10 mouse cellular contexts compared by ENCODE assay signal in genomic region chr19:53194751-53195520, GRCm38 (mm10). TPM values are rescaled to one million over a fixed set of nuclear protein-coding genes. Genes with fewer than 3 reads are reported as not detected.
DNase-seq lines count a peak whose midpoint lies in the region; ATAC-seq and TF ChIP-seq lines count a peak whose summit lies in the region.
"Had no signal": no experiment of that assay in that cellular context is flagged by ENCODE, and none has a peak within 500 bp of the region (broad histone marks: within the 10 kb centered on the region; RNA-seq: fewer than 3 reads in every experiment).

No protein-coding gene starts in this region.

- H3K27ac ChIP-seq in heart, adult 2 months = peak overlapping the region; percentile 89
- peak overlapping the region; percentile 83 for H3K27ac ChIP-seq in liver, embryonic 16.5 days (ENCODE audit: low read length)

- intact Hi-C loops in heart, adult 2 months (cut with DNase I) = loop anchor here (5.0 kb wide), 3 partner anchors 32 to 117 kb away; partner anchors contain the start of genes Add3 and Mxi1

- H3K4me2 ChIP-seq in liver, embryonic 16.5 days (ENCODE audit: low read depth, low read length) = peak overlapping the region; percentile 53

- H3K27me3 ChIP-seq in heart, adult 2 months (ENCODE audit: control insufficient read depth, insufficient read depth, low read length) = no peaks in the 10 kb centered on the region
- H3K27me3 ChIP-seq in liver, embryonic 16.5 days (ENCODE audit: control insufficient read depth, insufficient read depth, low read depth, low read length) = no peaks in the 10 kb centered on the region

- WGBS in heart, adult 2 months = 33% methylated on average over 9 of the region's 9 CpGs
- 31% methylated on average over 9 of the region's 9 CpGs for WGBS in liver, embryonic 16.5 days (ENCODE audit: insufficient replicate concordance)

- H3K36me3 ChIP-seq in heart, adult 2 months (ENCODE audit: control insufficient read depth, insufficient read depth, low read length) = peaks cover 39% of the 10 kb centered on the region
- H3K36me3 ChIP-seq in liver, embryonic 16.5 days (ENCODE audit: control insufficient read depth, insufficient read depth) = no peaks in the 10 kb centered on the region; the same call in 1 of the 2 replicates

- peak overlapping the region; percentile 48 for H3K9ac ChIP-seq in heart, adult 2 months (ENCODE audit: low read depth, low read length)
- peak overlapping the region; percentile 57 for H3K9ac ChIP-seq in liver, embryonic 16.5 days (ENCODE audit: low read depth, low read length)

- no peak for TF ChIP-seq CTCF in heart, adult 2 months (IDR thresholded peaks at IDR 0.05)

- no peak for TF ChIP-seq POLR2A in heart, adult 2 months (IDR thresholded peaks at IDR 0.05; ENCODE audit: insufficient read depth, low read depth, low read length)

- no peak for ATAC-seq in liver, embryonic 16.5 days (ENCODE audit: low read depth)

- peaks cover 2% of the 10 kb centered on the region for H3K79me2 ChIP-seq in heart, adult 2 months (replicated peaks; ENCODE audit: control insufficient read depth, insufficient read depth, low read length)

- peaks cover 34% of the 10 kb centered on the region for H3K4me1 ChIP-seq in heart, adult 2 months (ENCODE audit: control insufficient read depth, insufficient read depth, low read length)
- peaks cover 55% of the 10 kb centered on the region for H3K4me1 ChIP-seq in liver, embryonic 16.5 days (ENCODE audit: control insufficient read depth, low read depth, low read length)

- no peaks in the 10 kb centered on the region for H3K9me3 ChIP-seq in liver, embryonic 16.5 days (replicated peaks; ENCODE audit: control insufficient read depth, low read length)

- DNase-seq in heart, adult 2 months = no peak
- no peak for DNase-seq in heart, adult 8-10 months (ENCODE audit: low spot score)
- DNase-seq in thymus, postnatal 0 days (ENCODE audit: low spot score) = peak; percentile 46
- DNase-seq in thymus, postnatal 14 days = no peak
- DNase-seq in telencephalon, adult 2 months (ENCODE audit: low read depth, low spot score) = peak; percentile 42
- no peak for DNase-seq in right cerebral cortex, postnatal 14 days
- no peak for DNase-seq in cerebellum, adult 11 months
- DNase-seq: kidney, adult 18-20 months; retina, postnatal 1 day had no signal

- TF ChIP-seq EP300 in heart, adult 2 months (IDR thresholded peaks at IDR 0.05; ENCODE audit: insufficient read depth, low read depth, low read length) = no peak

- H3K4me3 ChIP-seq in heart, adult 2 months = peak overlapping the region; percentile 32
- H3K4me3 ChIP-seq in liver, embryonic 16.5 days (ENCODE audit: low read depth, low read length) = peak overlapping the region; percentile 30

RNA-seq across cellular contexts. Expression of gene Add3, which starts 54.7 kb away (rescaled TPM):
- 10 to 100 TPM; 38.9 to 50.5 TPM for total RNA-seq in heart, adult 2 months (2021)
- 25.2 and 44.5 TPM in 2 replicates for polyA plus RNA-seq in heart, adult 2 months (2012; rRNA removed)
- total RNA-seq in heart, adult 8-10 months (2022) = 10 to 100 TPM; 35.7 to 51.4 (median 39.9) TPM
- polyA plus RNA-seq in thymus, postnatal 0 days (2015; fragmentation: Nextera tagmentation; extraction: Ambion mirVana) = 41.5 and 42.7 TPM in 2 replicates
- polyA plus RNA-seq in liver, embryonic 16.5 days (2015; fragmentation: Nextera tagmentation; extraction: Ambion mirVana) = 26.2 and 28.4 TPM in 2 replicates

Comparison
In these comparisons a context has a peak if more than half of its experiments do, and no peak if none do; other contexts are left out.
1. DNase-seq: peak in thymus, postnatal 0 days (single experiment) and telencephalon, adult 2 months (single experiment); none in heart, adult 2 months (0 of 2), heart, adult 8-10 months (single experiment), thymus, postnatal 14 days (single experiment), right cerebral cortex, postnatal 14 days (single experiment) and cerebellum, adult 11 months (single experiment).